Mouse (Mus musculus): ENCODE measurements around the gene Hbb-y. TPM values are rescaled to one million over a fixed set of nuclear protein-coding genes. Genes with fewer than 3 reads are reported as not detected.
"Not testable (repeated sequence)": the region's sequence is repeated elsewhere in the genome, so short reads cannot be mapped to it uniquely, and the experiment has no call there.

The Hbb-y gene
- polyA plus RNA-seq, 1 experiment from 2014 or later, result 6.2 TPM

- H3K27me3 ChIP-seq (ENCODE audit: control insufficient read depth, insufficient read depth, low read depth, low read length), result no peaks in the 10 kb centered on the region
- no peaks in the 10 kb centered on the region for H3K4me1 ChIP-seq (ENCODE audit: control insufficient read depth, insufficient read depth, low read length)
- WGBS, result 97% methylated on average over 3 of the region's 3 CpGs
- ATAC-seq, result no peak
- no peaks in the 10 kb centered on the region for H3K9me3 ChIP-seq (replicated peaks; ENCODE audit: control insufficient read depth, low read length, poor library complexity, severe bottlenecking)
- H3K4me2 ChIP-seq (ENCODE audit: low read length), result no peak overlapping the region
- no peak overlapping the region for H3K4me3 ChIP-seq (ENCODE audit: low read depth, low read length)
- H3K9ac ChIP-seq (ENCODE audit: low read depth, low read length), result no peak overlapping the region
- no peak overlapping the region for H3K27ac ChIP-seq (ENCODE audit: low read length)
- H3K36me3 ChIP-seq (ENCODE audit: control insufficient read depth, insufficient read depth, low read length), result no peaks in the 10 kb centered on the region
These were observed 27.3 kb downstream of the Hbb-y start for GRCm38 (mm10) chr7:103825536-103826254.

GRCm38 (mm10) chr7:103824597-103824996 is 28.4 kb downstream of the Hbb-y start:
- no peaks in the 10 kb centered on the region for H3K4me1 ChIP-seq (ENCODE audit: control insufficient read depth, insufficient read depth, low read length)
- no peak overlapping the region for H3K4me2 ChIP-seq (ENCODE audit: low read length)
- no peak overlapping the region for H3K27ac ChIP-seq (ENCODE audit: low read length)
- H3K9me3 ChIP-seq (replicated peaks; ENCODE audit: control insufficient read depth, low read length, poor library complexity, severe bottlenecking), result no peaks in the 10 kb centered on the region
- no peaks in the 10 kb centered on the region for H3K27me3 ChIP-seq (ENCODE audit: control insufficient read depth, insufficient read depth, low read depth, low read length)
- H3K36me3 ChIP-seq (ENCODE audit: control insufficient read depth, insufficient read depth, low read length), result no peaks in the 10 kb centered on the region
- WGBS, result 94% methylated on average over 2 of the region's 2 CpGs
- H3K4me3 ChIP-seq (ENCODE audit: low read depth, low read length), result no peak overlapping the region
- H3K9ac ChIP-seq (ENCODE audit: low read depth, low read length), result no peak overlapping the region
- ATAC-seq, result no peak

- H3K9ac ChIP-seq (ENCODE audit: low read depth, low read length); H3K4me3 ChIP-seq (ENCODE audit: low read depth, low read length); H3K27ac ChIP-seq (ENCODE audit: low read length); H3K27me3 ChIP-seq (ENCODE audit: control insufficient read depth, insufficient read depth, low read depth, low read length); H3K4me1 ChIP-seq (ENCODE audit: control insufficient read depth, insufficient read depth, low read length); ATAC-seq; H3K4me2 ChIP-seq (ENCODE audit: low read length); H3K9me3 ChIP-seq (replicated peaks; ENCODE audit: control insufficient read depth, low read length, poor library complexity, severe bottlenecking); H3K36me3 ChIP-seq (ENCODE audit: control insufficient read depth, insufficient read depth, low read length): not testable (repeated sequence)
- WGBS, result 100% methylated on average over 1 of the region's 2 CpGs
These were observed 37.9 kb downstream of the Hbb-y start for GRCm38 (mm10) chr7:103815085-103815484.

GRCm38 (mm10) chr7:103813766-103814165 is 39.2 kb downstream of the Hbb-y start, which contains the start of gene Hbb-bt:
TSS of gene Hbb-bt (minus strand) at chr7:103813996.
- Histone ChIP-seq H3K9ac (ENCODE audit: low read depth, low read length) (no peak within 1 kb of the TSS), H3K4me3 (ENCODE audit: low read depth, low read length) (no peak within 1 kb of the TSS), H3K4me2 (ENCODE audit: low read length) (no peak within 1 kb of the TSS), H3K36me3 (ENCODE audit: control insufficient read depth, insufficient read depth, low read length) (no peaks in the 10 kb centered on the region), H3K27me3 (ENCODE audit: control insufficient read depth, insufficient read depth, low read depth, low read length) (no peaks in the 10 kb centered on the region), H3K9me3 (replicated peaks; ENCODE audit: control insufficient read depth, low read length, poor library complexity, severe bottlenecking) (no peaks in the 10 kb centered on the region), H3K27ac (ENCODE audit: low read length) (no peak within 1 kb of the TSS), H3K4me1 (ENCODE audit: control insufficient read depth, insufficient read depth, low read length) (no peaks in the 10 kb centered on the region)
- no peak for ATAC-seq
- 95% methylated on average over 3 of the region's 3 CpGs for WGBS

GRCm38 (mm10) chr7:103813152-103813551 is 39.9 kb downstream of the Hbb-y start:
- H3K4me2 ChIP-seq (ENCODE audit: low read length); H3K27me3 ChIP-seq (ENCODE audit: control insufficient read depth, insufficient read depth, low read depth, low read length); H3K9ac ChIP-seq (ENCODE audit: low read depth, low read length); H3K4me3 ChIP-seq (ENCODE audit: low read depth, low read length); H3K4me1 ChIP-seq (ENCODE audit: control insufficient read depth, insufficient read depth, low read length); H3K27ac ChIP-seq (ENCODE audit: low read length); ATAC-seq; H3K36me3 ChIP-seq (ENCODE audit: control insufficient read depth, insufficient read depth, low read length); H3K9me3 ChIP-seq (replicated peaks; ENCODE audit: control insufficient read depth, low read length, poor library complexity, severe bottlenecking): not testable (repeated sequence)
- no CpG with 5 or more reads among the region's 3 CpGs for WGBS

- H3K27me3 ChIP-seq (ENCODE audit: control insufficient read depth, insufficient read depth, low read depth, low read length), result no peaks in the 10 kb centered on the region
- ATAC-seq, result no peak
- H3K4me3 ChIP-seq (ENCODE audit: low read depth, low read length), result no peak overlapping the region
- H3K36me3 ChIP-seq (ENCODE audit: control insufficient read depth, insufficient read depth, low read length), result no peaks in the 10 kb centered on the region
- no peak overlapping the region for H3K9ac ChIP-seq (ENCODE audit: low read depth, low read length)
- H3K4me1 ChIP-seq (ENCODE audit: control insufficient read depth, insufficient read depth, low read length), result no peaks in the 10 kb centered on the region
- WGBS, result 76% methylated on average over 1 of the region's 1 CpGs
- no peak overlapping the region for H3K4me2 ChIP-seq (ENCODE audit: low read length)
- H3K27ac ChIP-seq (ENCODE audit: low read length), result no peak overlapping the region
- no peaks in the 10 kb centered on the region for H3K9me3 ChIP-seq (replicated peaks; ENCODE audit: control insufficient read depth, low read length, poor library complexity, severe bottlenecking)
These were observed 40.8 kb downstream of the Hbb-y start for GRCm38 (mm10) chr7:103812174-103812573.

- Histone ChIP-seq H3K4me1 (ENCODE audit: control insufficient read depth, insufficient read depth, low read length) (no peaks in the 10 kb centered on the region), H3K9me3 (replicated peaks; ENCODE audit: control insufficient read depth, low read length, poor library complexity, severe bottlenecking) (no peaks in the 10 kb centered on the region), H3K9ac (ENCODE audit: low read depth, low read length) (no peak overlapping the region), H3K27ac (ENCODE audit: low read length) (no peak overlapping the region), H3K27me3 (ENCODE audit: control insufficient read depth, insufficient read depth, low read depth, low read length) (no peaks in the 10 kb centered on the region), H3K4me2 (ENCODE audit: low read length) (no peak overlapping the region), H3K4me3 (ENCODE audit: low read depth, low read length) (no peak overlapping the region), H3K36me3 (ENCODE audit: control insufficient read depth, insufficient read depth, low read length) (no peaks in the 10 kb centered on the region)
- 97% methylated on average over 1 of the region's 1 CpGs for WGBS
- no peak for ATAC-seq
These were observed 41.7 kb downstream of the Hbb-y start for GRCm38 (mm10) chr7:103811223-103811845.

GRCm38 (mm10) chr7:103810746-103811145 is 42.3 kb downstream of the Hbb-y start:
- H3K4me3 ChIP-seq (ENCODE audit: low read depth, low read length), result no peak overlapping the region
- H3K9ac ChIP-seq (ENCODE audit: low read depth, low read length), result no peak overlapping the region
- no peak overlapping the region for H3K27ac ChIP-seq (ENCODE audit: low read length)
- no peak for ATAC-seq
- no peaks in the 10 kb centered on the region for H3K4me1 ChIP-seq (ENCODE audit: control insufficient read depth, insufficient read depth, low read length)
- H3K9me3 ChIP-seq (replicated peaks; ENCODE audit: control insufficient read depth, low read length, poor library complexity, severe bottlenecking), result no peaks in the 10 kb centered on the region
- no peak overlapping the region for H3K4me2 ChIP-seq (ENCODE audit: low read length)
- WGBS, result 86% methylated on average over 3 of the region's 3 CpGs
- no peaks in the 10 kb centered on the region for H3K27me3 ChIP-seq (ENCODE audit: control insufficient read depth, insufficient read depth, low read depth, low read length)
- H3K36me3 ChIP-seq (ENCODE audit: control insufficient read depth, insufficient read depth, low read length), result no peaks in the 10 kb centered on the region

GRCm38 (mm10) chr7:103810296-103810695 is 42.7 kb downstream of the Hbb-y start:
- H3K27ac ChIP-seq (ENCODE audit: low read length), result no peak overlapping the region
- 94% methylated on average over 1 of the region's 1 CpGs for WGBS
- no peak for ATAC-seq

More at GRCm38 (mm10) chr7:103810296-103810695, 42.7 kb downstream of the Hbb-y start:
- Histone ChIP-seq H3K36me3 (ENCODE audit: control insufficient read depth, insufficient read depth, low read length) (no peaks in the 10 kb centered on the region), H3K9me3 (replicated peaks; ENCODE audit: control insufficient read depth, low read length, poor library complexity, severe bottlenecking) (no peaks in the 10 kb centered on the region), H3K4me2 (ENCODE audit: low read length) (no peak overlapping the region), H3K4me1 (ENCODE audit: control insufficient read depth, insufficient read depth, low read length) (no peaks in the 10 kb centered on the region), H3K27me3 (ENCODE audit: control insufficient read depth, insufficient read depth, low read depth, low read length) (no peaks in the 10 kb centered on the region), H3K9ac (ENCODE audit: low read depth, low read length) (no peak overlapping the region), H3K4me3 (ENCODE audit: low read depth, low read length) (no peak overlapping the region)

All from midbrain, embryonic 16.5 days (tissue).